Mouse (Mus musculus) cerebellum, adult 2 months (tissue): Measurements from ENCODE around the gene Magt1.

Source experiments
- CTCF ChIP-seq: fragments of 200-500 bp; IDR thresholded peaks from 2 replicates; pipeline ENCODE4 v1.5.1; 2011; ENCODE audit warnings: low read depth, mild to moderate bottlenecking, control low read depth, low read length, moderate library complexity, borderline replicate concordance; ENCODE audit not compliant: insufficient read depth
- POLR2A ChIP-seq: fragments of 200-500 bp; IDR thresholded peaks from 2 replicates; pipeline ENCODE4 v1.6.1; 2011; ENCODE audit warnings: low read length, control low read depth, borderline replicate concordance; ENCODE audit not compliant: insufficient read depth

DNA sequence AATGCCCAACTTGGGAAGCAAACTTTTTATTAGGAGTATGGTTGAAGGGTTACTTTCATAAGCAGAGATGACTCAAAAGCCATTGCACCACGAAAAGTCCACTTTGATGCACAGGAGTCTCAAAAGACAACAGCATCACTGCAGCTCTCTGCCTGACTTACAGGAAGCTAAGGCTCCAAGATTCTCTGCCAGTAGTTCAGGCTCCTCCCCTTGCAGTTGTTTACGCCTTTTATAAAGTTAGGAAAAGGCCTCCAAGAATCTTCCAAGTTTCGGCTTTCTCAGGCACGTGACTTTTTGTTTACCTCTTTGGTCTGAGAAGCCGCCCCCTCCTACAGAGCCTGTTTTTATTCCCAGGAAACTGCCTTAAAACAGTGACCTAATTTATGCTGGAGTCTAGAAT lies 77.4 kb downstream of the Magt1 start:
- TF ChIP-seq CTCF = no peak
- no peak for TF ChIP-seq POLR2A
